Mouse (Mus musculus): Measurements from ENCODE around the gene Boll.

DNA sequence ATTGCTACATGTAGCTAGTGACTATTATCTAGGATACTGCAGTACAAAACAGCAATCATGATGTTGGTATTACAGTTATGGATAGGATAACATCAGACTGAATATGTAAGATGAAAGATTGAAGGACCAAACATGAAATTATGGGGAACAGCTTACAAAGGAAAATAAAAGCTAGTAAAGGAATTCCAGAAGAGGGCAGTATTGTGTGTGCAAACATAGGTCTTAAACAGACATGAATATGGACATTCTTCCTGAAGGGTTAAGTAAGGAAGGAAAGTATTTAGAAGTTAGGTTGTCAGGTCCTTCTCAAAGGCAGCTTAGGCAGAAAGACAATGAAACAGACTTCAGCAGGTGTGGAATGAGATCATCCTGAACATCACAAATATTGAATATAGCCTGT is 62.2 kb downstream of the Boll start:
- TF ChIP-seq EP300 (IDR thresholded peaks at IDR 0.05; ENCODE audit: low read length): no peak
- TF ChIP-seq KAT2A (IDR thresholded peaks at IDR 0.05; ENCODE audit: insufficient replicate concordance, low read length): no peak
- TF ChIP-seq POLR2A (IDR thresholded peaks at IDR 0.05; ENCODE audit: low read depth, low read length): no peak
- no peak for TF ChIP-seq USF2 (conservative IDR thresholded peaks at IDR 0.05; ENCODE audit: low read depth, low read length)
- TF ChIP-seq ELF1 (IDR thresholded peaks at IDR 0.05; ENCODE audit: low read depth, low read length): no peak
- peak; percentile 7; the same call in 1 of the 2 replicates for TF ChIP-seq ZC3H11A (IDR thresholded peaks at IDR 0.05; ENCODE audit: low read depth, low read length)
- peak in 1 of 2 experiments; percentile 67; a peak in 2 of 4 replicates for TF ChIP-seq CTCF (conservative IDR thresholded peaks at IDR 0.05 in 1 of 2, IDR thresholded peaks at IDR 0.05 in 1 of 2; ENCODE audit: low read depth in 2 of 2, low read length in 2 of 2)
- no peak for TF ChIP-seq ZMIZ1 (IDR thresholded peaks at IDR 0.05; ENCODE audit: low read depth, low read length)
- TF ChIP-seq RAD21 (IDR thresholded peaks at IDR 0.05; ENCODE audit: low read depth, low read length): peak; percentile 68
- TF ChIP-seq POLR2AphosphoS2 (IDR thresholded peaks at IDR 0.05; ENCODE audit: low read depth, low read length): no peak
- TF ChIP-seq E2F4 (IDR thresholded peaks at IDR 0.05; ENCODE audit: insufficient replicate concordance, low read depth, low read length): no peak
- no peak for TF ChIP-seq SIN3A (IDR thresholded peaks at IDR 0.05; ENCODE audit: low read length)
- TF ChIP-seq ZKSCAN1 (IDR thresholded peaks at IDR 0.05; ENCODE audit: borderline replicate concordance, low read depth, low read length): no peak

Measured in CH12.LX (cell line).